Mouse (Mus musculus): ENCODE data around the gene Tex44.
A peak's percentile ranks its signal among the peaks of the same experiment; 100 is the strongest.

Tex44 gene

DNA sequence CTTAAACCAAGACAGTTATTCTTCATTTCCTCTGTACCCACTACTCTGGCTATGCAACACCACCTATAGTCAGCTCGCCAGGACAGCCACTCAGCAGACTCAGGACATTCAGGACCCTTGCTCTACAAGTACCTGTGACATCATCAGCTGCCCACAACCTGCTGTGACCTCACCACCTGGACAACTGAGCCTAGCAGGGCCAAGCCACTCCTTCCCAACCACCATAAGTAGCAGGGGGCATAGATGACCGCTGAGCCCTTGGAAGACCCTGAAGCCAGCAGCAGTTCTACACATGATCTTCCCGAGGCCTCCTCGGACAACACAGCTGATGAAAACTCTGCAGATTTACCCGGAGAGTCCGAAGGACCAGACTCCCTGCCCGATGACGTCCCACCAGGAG is at the start of gene Tex44, which contains the start of gene Nmur1:
Tex44 (plus strand) TSS at position 202 of the 400 bp plus-strand sequence.
Nmur1 (minus strand) TSS at position 101 of the 400 bp plus-strand sequence.
- no peak for DNase-seq (ENCODE audit: extremely low read depth, low read depth, low spot score)

DNA sequence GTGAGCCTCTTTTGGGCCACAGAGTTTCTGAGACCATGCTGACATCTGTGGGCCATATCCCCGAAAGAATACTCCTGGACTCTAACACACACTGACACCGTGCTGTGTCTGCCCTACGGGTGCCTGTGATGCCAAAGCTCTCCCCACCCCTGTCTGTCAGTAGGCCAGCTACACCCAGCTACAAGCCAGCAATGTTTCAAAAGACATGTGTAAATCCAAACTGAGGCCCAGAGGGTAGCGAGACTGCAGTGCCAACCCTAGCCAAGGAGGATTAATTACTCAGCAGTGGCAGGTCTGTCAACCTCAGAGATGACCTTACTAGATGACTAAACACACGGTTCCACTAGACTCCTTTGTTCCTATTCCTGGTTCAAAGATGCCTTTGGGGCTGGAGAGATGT is 49.8 kb upstream of the Tex44 start:
- peak; percentile 62 for DNase-seq (ENCODE audit: extremely low read depth, low read depth, low spot score)

DNA sequence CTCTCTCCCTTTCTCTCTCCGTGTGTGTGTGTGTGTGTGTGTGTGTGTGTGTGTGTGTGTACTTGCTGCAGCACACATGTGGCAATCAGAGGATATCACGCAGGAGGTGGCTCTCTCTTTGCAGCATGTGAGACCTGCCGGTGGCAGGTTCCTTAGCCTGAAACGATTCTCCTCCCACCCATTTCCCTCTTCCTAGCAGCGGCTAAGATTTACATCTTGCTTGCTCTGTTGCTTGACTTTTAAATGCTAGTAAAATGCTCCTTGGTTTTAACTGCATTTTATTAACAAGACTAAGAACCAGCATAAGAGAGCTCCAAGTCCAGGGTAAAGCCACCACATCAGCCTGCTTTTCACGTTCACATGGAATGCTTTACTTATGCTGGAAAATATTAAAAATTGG is 47.5 kb upstream of the Tex44 start:
- no peak for DNase-seq (ENCODE audit: extremely low read depth, low read depth, low spot score)

DNA sequence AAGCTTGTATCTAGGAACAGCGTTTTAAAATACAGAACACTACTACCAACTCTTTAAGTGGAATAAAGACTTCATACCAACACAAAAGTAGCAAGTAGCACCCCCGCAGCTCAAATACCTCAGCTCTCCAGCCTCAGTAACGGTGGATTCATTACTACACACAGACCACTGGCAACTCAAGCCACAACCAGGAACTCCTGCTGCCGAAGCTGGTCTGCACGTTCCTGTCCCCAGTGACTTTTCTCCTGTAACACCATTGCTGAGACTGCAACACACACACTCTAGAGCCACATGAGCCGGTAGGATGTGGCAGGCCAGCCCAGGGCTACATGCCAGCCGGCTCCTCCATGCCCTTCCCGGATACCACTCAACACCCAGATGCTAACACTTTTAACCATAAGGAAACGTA is 47.0 kb upstream of the Tex44 start:
- no peak for DNase-seq (ENCODE audit: extremely low read depth, low read depth, low spot score)

DNA sequence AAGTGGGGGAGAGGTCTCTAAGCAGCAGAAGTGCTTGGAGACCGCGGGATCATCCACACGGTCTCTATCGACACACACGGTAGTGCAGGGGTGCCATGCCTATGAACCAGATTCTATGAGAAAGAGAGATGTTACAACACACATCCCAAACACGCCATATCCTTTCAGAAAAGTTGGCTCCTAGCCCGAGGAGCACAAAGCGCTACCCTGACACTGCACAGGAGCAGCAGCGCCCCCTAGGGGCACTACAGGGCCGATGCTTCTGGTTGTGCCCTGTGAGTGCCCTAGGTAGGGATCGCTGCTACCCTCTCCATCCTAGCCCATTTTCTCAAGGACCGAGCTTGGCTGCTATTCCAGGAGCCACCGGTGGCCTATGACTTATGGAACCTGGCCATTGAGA is 45.1 kb upstream of the Tex44 start:
- DNase-seq (ENCODE audit: extremely low read depth, low read depth, low spot score), result no peak

DNA sequence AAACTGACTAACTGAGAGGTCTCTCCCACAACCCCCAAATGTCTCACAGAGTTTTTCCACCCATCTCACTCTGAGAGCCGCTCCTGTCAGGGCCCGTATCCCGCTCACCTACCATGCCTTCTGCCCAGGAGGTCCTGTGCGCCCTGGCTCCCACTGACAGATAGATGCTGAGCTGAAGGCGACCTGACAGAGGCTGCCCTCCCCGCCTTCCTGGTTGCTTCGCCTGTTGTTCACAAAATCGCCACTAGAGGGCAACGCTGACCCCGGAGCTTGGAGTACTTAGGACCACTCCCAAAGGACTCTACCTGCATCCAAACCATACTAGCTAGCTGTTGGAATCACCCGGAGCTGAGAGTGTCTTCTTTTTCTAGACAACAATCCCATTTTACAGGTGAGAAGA is 36.9 kb upstream of the Tex44 start:
- DNase-seq (ENCODE audit: extremely low read depth, low read depth, low spot score), result no peak

DNA sequence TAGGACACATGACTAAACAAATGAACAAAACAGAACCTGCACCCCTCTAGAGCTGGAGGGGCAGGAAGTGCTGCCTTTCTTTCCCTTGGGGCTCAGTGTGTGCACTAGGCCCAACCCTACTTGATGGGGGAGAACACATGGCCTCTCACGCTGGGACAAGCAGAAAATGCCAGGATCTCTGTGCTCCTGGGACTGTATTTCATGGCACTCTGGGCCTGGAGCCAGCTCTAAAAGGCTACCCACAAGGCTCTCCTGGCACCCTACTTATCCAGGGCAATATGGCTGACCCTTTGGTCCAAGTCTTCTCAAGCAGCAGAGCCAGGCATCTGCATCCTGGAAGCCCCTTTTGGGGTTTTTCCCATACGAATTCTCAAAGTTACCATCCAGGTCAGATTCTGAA is 34.7 kb upstream of the Tex44 start:
- no peak for DNase-seq (ENCODE audit: extremely low read depth, low read depth, low spot score)

DNA sequence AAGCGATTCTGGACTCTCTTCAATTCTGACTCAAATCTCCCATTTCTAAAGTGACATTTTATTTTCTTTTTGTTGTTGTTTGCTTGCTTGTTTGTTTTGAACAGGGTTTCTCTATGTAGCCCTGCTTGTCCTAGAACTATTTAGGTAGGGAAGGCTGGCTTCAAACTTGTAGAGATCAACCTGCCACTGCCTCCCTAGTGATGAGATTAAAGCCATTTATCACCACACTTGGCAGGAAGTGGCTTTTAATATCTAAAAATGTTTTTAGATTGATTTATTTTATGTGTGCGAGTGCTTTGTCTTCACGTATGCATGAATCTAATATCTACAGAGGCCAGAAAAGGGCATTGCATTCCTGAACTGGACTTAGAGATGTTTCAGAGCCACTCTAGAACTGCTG is 32.9 kb upstream of the Tex44 start:
- DNase-seq (ENCODE audit: extremely low read depth, low read depth, low spot score), result no peak

DNA sequence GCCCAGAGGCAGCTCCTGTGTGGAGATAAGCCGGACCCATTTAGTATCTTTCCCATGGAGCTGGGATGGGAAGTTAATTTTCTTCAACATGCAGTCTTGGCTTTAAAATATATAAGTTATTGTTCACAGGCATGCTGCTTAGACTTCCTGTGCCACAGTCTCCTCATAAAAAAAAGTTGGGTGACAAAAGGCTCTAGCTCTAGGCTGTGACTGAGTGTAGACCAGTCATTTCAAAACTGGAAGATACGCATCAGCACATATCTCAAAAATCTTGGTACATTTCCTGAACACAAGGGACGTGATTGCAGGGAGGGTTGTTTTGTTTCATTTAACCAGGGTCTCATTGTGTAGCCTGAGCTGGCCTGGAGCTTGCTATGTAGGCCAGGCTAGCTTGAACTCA is 31.9 kb upstream of the Tex44 start:
- DNase-seq (ENCODE audit: extremely low read depth, low read depth, low spot score), result no peak

DNA sequence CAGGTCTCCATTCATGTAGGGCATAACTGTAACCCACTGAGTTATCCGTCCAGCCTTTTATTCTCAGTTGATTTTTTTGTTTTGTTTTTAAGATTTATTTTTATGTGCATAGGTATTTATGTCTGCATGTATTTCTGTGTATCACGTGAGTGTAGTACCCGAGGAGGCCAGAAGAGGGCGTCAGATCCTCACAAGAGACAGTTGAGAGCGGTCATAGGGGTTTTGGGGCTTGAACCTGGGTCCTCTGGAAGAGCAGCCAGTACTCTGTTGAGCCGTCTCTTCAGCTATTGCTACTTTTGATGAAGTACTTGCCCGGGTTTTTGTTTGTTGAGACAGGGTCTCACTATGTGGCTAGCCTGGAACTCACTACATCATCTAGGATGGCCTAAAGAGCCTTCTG is 30.2 kb upstream of the Tex44 start:
- no peak for DNase-seq (ENCODE audit: extremely low read depth, low read depth, low spot score)

DNA sequence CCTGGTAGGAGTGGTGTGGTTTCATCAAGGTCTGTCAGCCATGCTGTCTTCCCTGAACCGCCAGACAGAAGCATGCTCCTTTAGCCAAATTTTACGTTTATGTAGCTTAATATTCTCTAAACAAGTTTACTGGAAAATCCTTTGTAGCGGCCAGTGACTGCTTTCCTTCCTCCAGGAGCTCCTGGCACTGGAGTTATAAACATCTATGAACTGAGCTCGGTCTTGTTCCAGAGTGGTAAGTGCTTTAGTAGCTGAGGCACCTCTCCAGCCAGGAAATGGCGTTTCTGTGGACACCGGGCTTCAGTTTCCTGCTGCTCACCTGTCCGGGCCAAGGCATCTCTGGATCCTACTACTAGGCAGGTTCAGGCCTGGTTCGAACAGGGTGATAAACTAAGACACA is 28.5 kb upstream of the Tex44 start:
- DNase-seq (ENCODE audit: extremely low read depth, low read depth, low spot score), result no peak

DNA sequence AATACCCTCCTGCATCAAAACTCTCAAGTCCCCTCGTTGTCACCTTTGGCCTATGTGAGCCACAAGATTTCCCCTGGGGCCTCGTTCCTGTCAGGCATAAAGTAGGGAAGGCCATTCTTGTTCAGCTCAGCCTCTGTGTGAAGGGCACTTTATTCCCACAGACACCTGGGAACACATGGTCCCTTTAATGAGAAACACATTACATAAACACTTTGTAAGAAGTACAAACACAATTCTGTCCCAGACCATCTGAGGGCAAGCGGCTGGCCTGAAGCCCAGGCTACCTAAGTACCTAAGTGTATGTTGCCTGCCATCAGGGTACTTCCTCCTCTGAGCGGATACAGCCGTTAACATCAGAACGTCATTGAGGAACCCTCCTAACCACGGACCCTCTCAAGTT is 27.9 kb upstream of the Tex44 start:
- DNase-seq (ENCODE audit: extremely low read depth, low read depth, low spot score), result no peak

DNA sequence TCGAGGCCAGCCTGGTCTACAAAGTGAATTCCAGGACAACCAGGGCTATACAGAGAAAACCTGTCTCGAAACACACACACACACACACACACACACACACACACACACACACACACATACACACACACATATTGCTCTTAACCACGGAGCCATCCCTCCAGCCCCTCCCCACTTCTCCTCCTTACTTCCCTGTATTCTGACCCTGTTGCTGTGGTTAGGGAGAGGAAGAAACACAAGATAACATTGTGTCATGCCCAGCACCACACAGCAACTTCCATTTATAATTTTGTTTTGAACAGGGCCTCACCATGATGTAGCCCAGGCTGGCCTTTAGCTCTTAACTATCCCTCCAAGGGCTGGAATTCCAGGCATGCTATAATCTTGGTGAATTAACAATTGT is 26.8 kb upstream of the Tex44 start:
- no peak for DNase-seq (ENCODE audit: extremely low read depth, low read depth, low spot score)

DNA sequence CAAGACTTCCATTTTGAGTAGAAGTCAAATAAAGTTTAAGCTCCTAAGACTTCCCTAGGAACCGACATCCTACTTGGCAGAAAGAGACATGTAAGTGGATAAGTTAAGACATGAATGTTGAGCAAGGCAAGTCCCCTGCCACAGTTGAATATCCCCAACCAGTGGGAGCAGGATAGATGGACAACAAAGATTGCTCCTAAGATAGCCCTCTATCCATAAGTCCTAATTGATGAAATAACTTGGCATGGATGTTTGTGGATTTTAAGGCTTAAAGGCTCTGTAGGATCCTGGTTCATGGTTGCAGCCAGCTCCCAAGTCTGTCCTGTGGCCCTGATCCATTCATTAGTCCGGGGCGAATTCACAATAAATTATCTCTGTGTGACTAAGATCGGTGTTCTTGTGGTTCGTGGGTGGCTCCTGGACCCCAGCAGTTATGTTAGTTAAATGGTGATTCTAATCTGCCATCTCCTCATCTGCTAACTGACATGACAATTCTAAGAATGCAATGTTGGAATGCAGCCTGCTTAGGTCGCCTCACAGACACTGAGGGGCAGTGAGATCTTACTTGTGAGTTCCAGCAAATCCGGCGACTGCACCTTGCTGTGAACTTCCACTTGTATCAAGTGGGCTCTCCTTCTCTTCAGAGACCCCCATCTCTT is 25.9 kb upstream of the Tex44 start:
- peak; percentile 98 for DNase-seq (ENCODE audit: extremely low read depth, low read depth, low spot score)

DNA sequence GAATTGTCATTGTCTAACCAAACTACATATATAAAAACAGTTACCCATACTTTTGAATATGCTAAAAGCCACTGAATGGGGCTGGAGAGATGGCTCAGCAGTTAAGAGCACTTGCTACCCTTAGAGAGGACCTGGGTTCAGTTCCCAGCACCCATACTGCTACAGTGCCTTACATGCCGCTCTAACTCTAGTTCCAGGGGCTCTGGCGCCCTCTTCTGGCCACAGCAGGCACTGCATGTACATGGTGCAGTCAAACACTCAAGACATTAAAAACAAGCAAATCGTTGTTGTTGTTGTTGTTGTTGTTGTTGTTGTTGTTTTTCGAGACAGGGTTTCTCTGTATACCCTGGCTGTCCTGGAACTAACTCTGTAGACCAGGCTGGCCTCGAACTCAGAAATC is 21.3 kb upstream of the Tex44 start:
- DNase-seq (ENCODE audit: extremely low read depth, low read depth, low spot score), result no peak

DNA sequence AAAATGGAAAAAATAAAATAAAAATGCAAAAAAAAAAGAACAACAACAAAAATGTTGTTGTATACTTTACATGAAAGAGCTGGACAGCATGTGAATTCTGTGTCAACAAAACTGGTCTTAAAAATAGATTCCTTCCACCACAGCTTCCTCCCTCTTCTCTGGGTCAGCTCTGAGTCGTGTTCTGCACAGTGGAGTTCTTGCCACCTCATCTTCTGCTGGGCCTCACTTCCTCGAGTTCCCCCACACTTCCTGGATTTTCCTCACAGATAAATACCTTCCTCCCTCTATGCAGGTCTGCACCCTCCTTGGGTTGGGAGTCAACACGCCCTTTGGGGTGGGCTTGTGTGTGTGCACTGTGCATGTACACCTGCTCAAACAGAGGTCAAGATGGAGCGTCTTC is 19.8 kb upstream of the Tex44 start:
- no peak for DNase-seq (ENCODE audit: extremely low read depth, low read depth, low spot score)

DNA sequence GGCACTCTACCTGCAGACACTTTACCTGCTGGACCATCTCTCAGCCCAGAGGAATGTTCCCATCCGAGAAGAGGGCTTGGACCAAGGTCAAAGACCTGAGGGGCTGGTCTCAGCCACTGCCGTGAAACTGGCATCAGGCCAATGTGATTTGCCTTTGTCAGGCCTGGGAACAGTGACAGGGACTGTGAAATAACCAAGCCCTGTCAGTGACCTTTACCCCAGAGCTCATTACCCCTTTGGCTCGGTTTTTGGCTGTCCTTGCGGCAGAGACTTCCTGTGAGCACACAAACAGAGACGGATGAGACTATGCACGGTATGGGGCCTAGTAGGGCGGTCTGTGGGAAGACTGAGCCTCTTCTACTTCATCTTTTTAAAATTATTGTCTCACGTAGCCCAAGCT is 19.2 kb upstream of the Tex44 start:
- DNase-seq (ENCODE audit: extremely low read depth, low read depth, low spot score), result no peak

DNA sequence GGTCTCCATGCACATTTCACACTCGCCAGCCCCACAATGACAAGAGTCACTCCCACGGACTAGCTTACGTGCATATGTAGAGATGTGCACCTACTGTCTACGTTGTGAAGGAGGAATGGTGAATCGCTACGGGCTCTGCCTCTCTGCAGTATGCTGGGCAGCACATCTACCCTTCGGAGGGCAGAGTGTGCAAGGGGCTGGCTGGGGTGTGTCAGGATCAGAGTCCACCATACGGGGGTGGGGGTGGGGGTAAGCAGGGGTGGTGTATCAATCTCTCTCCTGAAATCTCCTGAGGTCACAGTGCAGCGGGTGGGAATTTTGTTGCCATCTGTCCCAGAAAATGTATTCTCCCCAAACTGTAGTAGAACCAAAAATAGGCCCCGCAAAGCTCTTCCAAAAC is 17.6 kb upstream of the Tex44 start:
- no peak for DNase-seq (ENCODE audit: extremely low read depth, low read depth, low spot score)

DNA sequence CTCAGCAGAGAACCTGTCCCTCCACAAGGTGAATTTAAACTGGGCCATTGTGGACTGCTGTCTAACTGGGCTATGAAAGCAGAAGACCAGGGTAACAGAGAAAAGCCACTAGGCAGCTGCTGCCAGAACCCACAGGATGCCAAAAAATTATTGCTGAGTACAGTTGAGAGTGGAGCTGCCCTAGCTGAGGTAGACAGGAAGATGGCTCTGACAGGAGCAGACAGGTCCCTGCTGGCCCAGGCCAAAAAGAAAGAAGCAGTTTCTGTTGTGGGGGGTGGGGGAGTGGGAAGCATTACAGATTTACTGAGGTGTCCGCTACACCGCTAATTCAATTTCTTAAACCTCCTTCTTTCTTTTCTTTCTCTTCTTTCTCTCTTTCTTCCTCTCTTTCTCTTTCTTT is 16.7 kb upstream of the Tex44 start:
- no peak for DNase-seq (ENCODE audit: extremely low read depth, low read depth, low spot score)

DNA sequence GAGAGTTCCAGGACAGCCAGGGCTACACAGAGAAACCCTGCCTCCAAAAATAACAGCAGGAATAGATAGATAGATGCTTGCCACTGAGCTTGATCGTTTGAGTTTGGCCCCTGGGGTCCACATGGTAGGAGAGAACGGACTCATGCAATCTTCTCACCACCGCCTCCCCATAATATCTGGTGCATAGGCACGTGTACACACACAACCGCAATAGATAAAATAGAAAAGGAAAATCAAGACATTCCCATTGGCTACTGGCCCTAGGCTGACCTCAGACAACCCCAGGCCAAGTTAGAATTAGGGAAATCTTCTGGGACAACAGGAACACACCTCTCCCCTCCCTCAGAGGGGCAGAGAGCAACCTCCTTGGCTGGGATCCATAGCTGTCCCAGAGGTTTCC is 11.4 kb upstream of the Tex44 start:
- no peak for DNase-seq (ENCODE audit: extremely low read depth, low read depth, low spot score)

DNA sequence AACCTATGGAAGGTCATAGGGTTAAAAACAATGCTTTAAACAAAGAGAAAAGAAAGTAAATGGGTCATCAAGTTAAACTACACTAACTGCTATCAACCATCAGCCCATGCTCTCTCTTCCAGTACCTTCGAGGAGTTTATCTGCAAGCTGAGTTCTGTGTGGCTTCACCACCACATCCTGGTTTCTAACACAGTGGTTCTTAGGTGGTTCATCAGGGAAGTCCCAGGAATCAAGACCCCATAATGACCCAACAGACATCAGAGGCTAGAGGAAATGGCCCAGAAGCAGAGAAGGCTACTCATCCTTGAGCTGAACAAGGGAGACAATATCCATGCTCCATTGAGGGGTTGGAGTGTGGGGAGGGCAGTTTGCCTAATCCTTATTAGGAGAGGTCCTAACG is 11.0 kb upstream of the Tex44 start:
- no peak for DNase-seq (ENCODE audit: extremely low read depth, low read depth, low spot score)

DNA sequence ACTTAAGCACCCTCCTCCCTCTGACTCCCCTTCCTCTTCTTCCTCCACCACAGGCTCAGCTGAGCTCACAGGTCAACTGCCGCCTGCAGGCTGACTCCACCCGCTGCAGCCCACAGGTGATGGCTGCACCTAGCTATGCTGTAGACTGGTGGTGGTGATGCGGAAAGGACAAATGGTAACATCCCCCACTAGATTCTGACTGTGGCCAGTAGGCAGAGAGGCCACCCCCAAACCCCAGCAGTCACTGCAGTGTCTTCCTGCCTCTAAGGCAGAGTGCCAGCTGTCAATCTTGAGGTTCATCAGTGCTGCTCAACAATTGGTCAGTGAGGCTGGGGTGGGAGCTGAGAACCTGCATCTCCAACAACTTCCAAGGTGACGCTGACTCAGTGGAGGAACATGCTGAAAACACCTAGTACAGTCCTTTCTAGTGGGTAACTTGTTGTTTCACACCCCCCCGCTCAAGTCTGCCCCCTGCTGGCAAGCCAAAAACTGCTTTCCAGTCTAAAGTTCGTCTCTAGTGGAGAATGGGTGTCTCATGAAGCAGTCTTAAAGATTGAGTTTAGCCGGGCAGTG is 10.4 kb upstream of the Tex44 start:
- DNase-seq (ENCODE audit: extremely low read depth, low read depth, low spot score), result no peak

DNA sequence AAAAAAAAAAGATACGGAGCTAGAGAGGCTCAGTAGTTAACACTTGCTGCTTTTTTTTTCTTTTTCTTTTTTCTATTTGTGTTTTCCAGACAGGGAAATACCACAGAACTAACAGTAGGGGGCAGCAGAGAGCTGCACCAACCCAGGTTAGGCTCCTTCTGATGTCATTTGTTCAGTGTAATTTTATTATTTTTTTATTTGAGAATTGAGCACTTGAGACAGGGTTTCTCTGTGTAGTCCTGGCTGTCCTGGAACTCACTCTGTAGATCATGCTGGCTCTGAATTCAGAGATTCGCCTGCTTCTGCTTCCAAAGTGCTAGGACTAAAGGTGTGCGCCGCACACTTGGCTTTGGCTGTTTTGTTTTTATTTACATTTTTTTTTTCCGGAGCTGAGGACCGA is 9.8 kb upstream of the Tex44 start:
- no peak for DNase-seq (ENCODE audit: extremely low read depth, low read depth, low spot score)

Data from fat pad, adult 2 months (tissue).